Mouse (Mus musculus): ENCODE measurements around the gene Srgap3.

Srgap3 gene

GRCm38 (mm10) chr6:112949220-112949619 lies 2.2 kb upstream of the Srgap3 start:
- DNase-seq = peak; percentile 60

GRCm38 (mm10) chr6:112948416-112948815 lies 1.4 kb upstream of the Srgap3 start:
- DNase-seq = no peak

GRCm38 (mm10) chr6:112946021-112946811 lies 850 bp downstream of the Srgap3 start:
- peak; percentile 70 for DNase-seq

- DNase-seq = peak; percentile 49
Measured at GRCm38 (mm10) chr6:112945181-112945751, 1.8 kb downstream of the Srgap3 start.

- peak; percentile 68 for DNase-seq
Measured at GRCm38 (mm10) chr6:112943596-112944245, 3.3 kb downstream of the Srgap3 start.

GRCm38 (mm10) chr6:112939281-112939680 lies 7.8 kb downstream of the Srgap3 start:
- no peak for DNase-seq

GRCm38 (mm10) chr6:112937791-112938190 lies 9.3 kb downstream of the Srgap3 start:
- DNase-seq = no peak

- no peak for DNase-seq
Measured at GRCm38 (mm10) chr6:112934501-112934900, 12.6 kb downstream of the Srgap3 start.

GRCm38 (mm10) chr6:112932611-112933010 lies 14.5 kb downstream of the Srgap3 start:
- DNase-seq = peak; percentile 35

GRCm38 (mm10) chr6:112930011-112930451 lies 17.0 kb downstream of the Srgap3 start:
- peak; percentile 77 for DNase-seq

- DNase-seq = peak; percentile 69
Measured at GRCm38 (mm10) chr6:112929291-112929984, 17.6 kb downstream of the Srgap3 start.

GRCm38 (mm10) chr6:112928841-112929240 lies 18.2 kb downstream of the Srgap3 start:
- peak; percentile 45 for DNase-seq

- DNase-seq = peak; percentile 73
Measured at GRCm38 (mm10) chr6:112927341-112927740, 19.7 kb downstream of the Srgap3 start.

- no peak for DNase-seq
Measured at GRCm38 (mm10) chr6:112926011-112926410, 21.1 kb downstream of the Srgap3 start.

GRCm38 (mm10) chr6:112925234-112925975 lies 21.7 kb downstream of the Srgap3 start:
- DNase-seq = no peak

GRCm38 (mm10) chr6:112924606-112925141 lies 22.4 kb downstream of the Srgap3 start:
- no peak for DNase-seq

- DNase-seq = no peak
Measured at GRCm38 (mm10) chr6:112920619-112921195, 26.4 kb downstream of the Srgap3 start.

- no peak for DNase-seq
Measured at GRCm38 (mm10) chr6:112917717-112918116, 29.3 kb downstream of the Srgap3 start.

- DNase-seq = no peak
Measured at GRCm38 (mm10) chr6:112916243-112916642, 30.8 kb downstream of the Srgap3 start.

GRCm38 (mm10) chr6:112912552-112912951 lies 34.5 kb downstream of the Srgap3 start:
- no peak for DNase-seq

- DNase-seq = no peak
Measured at GRCm38 (mm10) chr6:112909711-112910110, 37.4 kb downstream of the Srgap3 start.

Data from retina, postnatal 1 day (tissue).